Mouse (Mus musculus): ENCODE results near the gene Aasdh. TPM values are rescaled to one million over a fixed set of nuclear protein-coding genes. Genes with fewer than 3 reads are reported as not detected.

Aasdh gene
- polyA plus RNA-seq, 1 experiment, result 9.8 TPM

DNA sequence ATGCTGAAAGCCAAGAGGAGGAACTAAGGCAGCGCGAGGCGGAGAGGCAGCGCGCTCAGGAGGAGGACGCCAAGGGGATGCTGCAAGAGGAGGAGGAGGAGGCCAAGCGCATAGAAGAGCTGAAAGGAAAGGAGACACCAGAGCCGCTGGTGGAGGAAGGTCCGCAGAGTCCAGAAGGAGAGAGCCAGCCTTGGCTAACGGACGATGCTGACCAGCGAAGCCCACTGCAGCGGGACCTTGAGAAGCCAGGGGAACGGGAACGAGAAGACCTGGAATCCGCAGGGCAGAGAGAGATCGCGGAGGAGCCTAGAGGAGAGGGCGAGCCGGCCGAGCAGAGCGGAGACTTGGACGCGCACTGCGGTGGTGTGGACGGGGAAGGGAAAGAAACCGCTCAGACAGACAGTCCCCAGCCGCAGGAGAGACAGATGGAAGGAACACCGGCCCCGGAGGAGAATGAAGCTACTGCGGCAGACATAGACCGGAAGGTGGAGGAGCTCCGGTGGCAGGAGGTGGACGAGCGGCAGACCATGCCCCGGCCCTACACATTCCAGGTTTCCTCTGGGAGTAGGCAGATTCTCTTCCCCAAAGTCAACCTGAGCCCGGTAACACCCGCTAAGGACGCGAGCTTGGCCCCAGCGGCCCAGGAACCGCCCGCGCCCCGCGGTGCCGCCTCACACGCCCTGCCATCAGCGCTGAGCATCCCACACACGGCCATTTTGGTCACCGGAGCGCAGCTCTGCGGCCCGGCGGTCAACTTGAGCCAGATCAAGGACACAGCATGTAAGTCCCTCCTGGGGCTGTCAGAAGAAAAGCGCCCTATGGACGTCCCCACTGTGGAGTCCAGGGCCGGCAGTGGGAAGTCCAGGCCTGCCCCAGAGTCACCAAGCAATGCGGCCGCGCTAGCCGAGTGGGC, 48.0 kb downstream of the Aasdh start:
- no peak for DNase-seq (ENCODE audit: low read depth in 1 of 2, low spot score in 2 of 2)
- Histone ChIP-seq H3K27me3 (ENCODE audit: control insufficient read depth, insufficient read depth, low read length) (peaks cover 11% of the 10 kb centered on the region), H3K36me3 (ENCODE audit: control insufficient read depth, insufficient read depth, low read length) (no peaks in the 10 kb centered on the region), H3K4me1 (ENCODE audit: control insufficient read depth, insufficient read depth, insufficient read length) (no peaks in the 10 kb centered on the region; the same call in 1 of the 2 replicates), H3K27ac (ENCODE audit: insufficient read depth, low read length) (no peak overlapping the region), H3K4me3 (ENCODE audit: extremely low read depth, insufficient read depth, insufficient read length) (no peak overlapping the region; the same call in 1 of the 2 replicates)
- no peak for TF ChIP-seq POLR2A (IDR thresholded peaks at IDR 0.05; ENCODE audit: low read depth, low read length)
- TF ChIP-seq CTCF (IDR thresholded peaks at IDR 0.05; ENCODE audit: extremely low read depth, insufficient read depth, insufficient read length, insufficient replicate concordance), result no peak
- WGBS, result 58% methylated on average over 62 of the region's 62 CpGs

DNA sequence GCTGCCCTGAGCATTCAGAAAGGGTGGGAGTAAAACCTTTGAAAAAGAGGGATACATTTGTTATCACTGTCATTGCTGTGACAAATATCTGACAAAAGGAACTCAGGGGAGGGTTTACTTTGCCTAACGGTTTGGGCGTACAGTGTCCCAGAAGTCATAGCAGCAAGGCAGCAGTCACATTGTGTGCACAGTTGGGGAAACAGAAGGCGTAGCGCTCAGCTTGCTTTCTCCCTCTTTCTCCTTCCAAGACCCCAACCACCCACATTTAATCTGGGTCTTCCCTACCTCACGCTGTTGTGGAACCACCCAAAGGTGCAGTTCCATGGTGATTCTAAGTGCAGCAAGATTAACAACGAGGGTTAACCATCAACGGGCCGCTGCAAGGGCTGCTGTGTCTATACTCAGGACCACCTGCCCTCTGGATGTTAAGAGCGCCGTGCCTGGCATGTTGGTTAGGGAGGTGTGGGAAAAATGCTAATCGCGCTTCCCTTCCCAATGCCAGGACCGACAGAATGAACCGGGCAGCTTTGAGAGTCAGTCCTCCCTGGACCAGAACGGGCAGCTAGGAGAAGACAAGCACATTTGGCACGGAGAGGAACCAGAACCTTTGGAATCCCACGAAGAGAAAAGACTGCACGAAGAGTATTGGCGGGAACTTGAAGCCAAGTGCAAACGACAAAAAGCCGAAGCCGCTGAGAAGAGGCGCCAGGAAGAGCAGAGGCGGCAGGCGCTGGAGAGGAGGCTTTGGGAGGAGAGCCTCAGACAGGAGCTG, 49.3 kb downstream of the Aasdh start:
- WGBS, result 57% methylated on average over 25 of the region's 25 CpGs
- Histone ChIP-seq H3K4me3 (ENCODE audit: extremely low read depth, insufficient read depth, insufficient read length) (no peak overlapping the region), H3K36me3 (ENCODE audit: control insufficient read depth, insufficient read depth, low read length) (no peaks in the 10 kb centered on the region), H3K27me3 (ENCODE audit: control insufficient read depth, insufficient read depth, low read length) (peaks cover 11% of the 10 kb centered on the region), H3K4me1 (ENCODE audit: control insufficient read depth, insufficient read depth, insufficient read length) (peaks cover 2% of the 10 kb centered on the region), H3K27ac (ENCODE audit: insufficient read depth, low read length) (no peak overlapping the region)
- DNase-seq (ENCODE audit: low read depth in 1 of 2, low spot score in 2 of 2), result no peak
- TF ChIP-seq CTCF (IDR thresholded peaks at IDR 0.05; ENCODE audit: extremely low read depth, insufficient read depth, insufficient read length, insufficient replicate concordance) (no peak), POLR2A (IDR thresholded peaks at IDR 0.05; ENCODE audit: low read depth, low read length) (no peak)

DNA sequence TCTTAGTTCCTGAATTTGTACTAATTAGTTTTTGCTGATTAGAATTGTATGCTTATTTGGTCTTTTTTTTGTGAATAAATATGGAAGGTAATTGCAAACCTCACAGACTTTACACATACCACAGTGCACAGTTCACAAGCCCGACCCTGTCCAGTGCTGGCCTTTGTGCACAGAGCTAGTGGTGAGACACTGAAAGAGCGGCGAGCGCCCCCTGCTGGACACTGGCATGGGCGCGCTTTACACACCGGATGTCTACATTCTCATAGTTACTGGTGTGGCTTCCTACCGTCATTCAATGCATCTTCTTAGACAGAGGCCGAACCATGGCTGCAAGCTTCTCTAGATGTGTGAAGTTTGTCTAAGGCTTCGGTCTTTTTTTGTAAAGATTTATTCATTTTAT, 51.8 kb downstream of the Aasdh start:
- DNase-seq (ENCODE audit: low read depth in 1 of 2, low spot score in 2 of 2), result peak in 1 of 2 experiments; percentile 55
- Histone ChIP-seq H3K36me3 (ENCODE audit: control insufficient read depth, insufficient read depth, low read length) (no peaks in the 10 kb centered on the region), H3K27ac (ENCODE audit: insufficient read depth, low read length) (no peak overlapping the region), H3K27me3 (ENCODE audit: control insufficient read depth, insufficient read depth, low read length) (peaks cover 11% of the 10 kb centered on the region), H3K4me1 (ENCODE audit: control insufficient read depth, insufficient read depth, insufficient read length) (peaks cover 3% of the 10 kb centered on the region), H3K4me3 (ENCODE audit: extremely low read depth, insufficient read depth, insufficient read length) (no peak overlapping the region)
- TF ChIP-seq POLR2A (IDR thresholded peaks at IDR 0.05; ENCODE audit: low read depth, low read length) (no peak), CTCF (IDR thresholded peaks at IDR 0.05; ENCODE audit: extremely low read depth, insufficient read depth, insufficient read length, insufficient replicate concordance) (peak; percentile 88)
- WGBS, result 9% methylated on average over 10 of the region's 10 CpGs

- 66% methylated on average over 4 of the region's 4 CpGs for WGBS
- no peaks in the 10 kb centered on the region for H3K27me3 ChIP-seq (ENCODE audit: control insufficient read depth, insufficient read depth, low read length)
- peaks cover 3% of the 10 kb centered on the region; the same call in 1 of the 2 replicates for H3K4me1 ChIP-seq (ENCODE audit: control insufficient read depth, insufficient read depth, insufficient read length)
- no peaks in the 10 kb centered on the region for H3K36me3 ChIP-seq (ENCODE audit: control insufficient read depth, insufficient read depth, low read length)
- TF ChIP-seq POLR2A (IDR thresholded peaks at IDR 0.05; ENCODE audit: low read depth, low read length) (no peak), CTCF (IDR thresholded peaks at IDR 0.05; ENCODE audit: extremely low read depth, insufficient read depth, insufficient read length, insufficient replicate concordance) (no peak)
- H3K4me3 ChIP-seq (ENCODE audit: extremely low read depth, insufficient read depth, insufficient read length), result no peak overlapping the region
- no peak overlapping the region for H3K27ac ChIP-seq (ENCODE audit: insufficient read depth, low read length)
- DNase-seq (ENCODE audit: low read depth in 1 of 2, low spot score in 2 of 2), result no peak
These were observed 54.0 kb downstream of the Aasdh start for GRCm38 (mm10) chr5:76851316-76851715.

- no peaks in the 10 kb centered on the region for H3K36me3 ChIP-seq (ENCODE audit: control insufficient read depth, insufficient read depth, low read length)
- H3K27me3 ChIP-seq (ENCODE audit: control insufficient read depth, insufficient read depth, low read length), result no peaks in the 10 kb centered on the region
- no peak overlapping the region for H3K4me3 ChIP-seq (ENCODE audit: extremely low read depth, insufficient read depth, insufficient read length)
- H3K27ac ChIP-seq (ENCODE audit: insufficient read depth, low read length), result no peak overlapping the region
- 93% methylated on average over 6 of the region's 6 CpGs for WGBS
- TF ChIP-seq POLR2A (IDR thresholded peaks at IDR 0.05; ENCODE audit: low read depth, low read length) (no peak), CTCF (IDR thresholded peaks at IDR 0.05; ENCODE audit: extremely low read depth, insufficient read depth, insufficient read length, insufficient replicate concordance) (no peak)
- peaks cover 3% of the 10 kb centered on the region; the same call in 1 of the 2 replicates for H3K4me1 ChIP-seq (ENCODE audit: control insufficient read depth, insufficient read depth, insufficient read length)
- DNase-seq (ENCODE audit: low read depth in 1 of 2, low spot score in 2 of 2), result no peak
These were observed 58.2 kb downstream of the Aasdh start for GRCm38 (mm10) chr5:76847106-76847505.

DNA sequence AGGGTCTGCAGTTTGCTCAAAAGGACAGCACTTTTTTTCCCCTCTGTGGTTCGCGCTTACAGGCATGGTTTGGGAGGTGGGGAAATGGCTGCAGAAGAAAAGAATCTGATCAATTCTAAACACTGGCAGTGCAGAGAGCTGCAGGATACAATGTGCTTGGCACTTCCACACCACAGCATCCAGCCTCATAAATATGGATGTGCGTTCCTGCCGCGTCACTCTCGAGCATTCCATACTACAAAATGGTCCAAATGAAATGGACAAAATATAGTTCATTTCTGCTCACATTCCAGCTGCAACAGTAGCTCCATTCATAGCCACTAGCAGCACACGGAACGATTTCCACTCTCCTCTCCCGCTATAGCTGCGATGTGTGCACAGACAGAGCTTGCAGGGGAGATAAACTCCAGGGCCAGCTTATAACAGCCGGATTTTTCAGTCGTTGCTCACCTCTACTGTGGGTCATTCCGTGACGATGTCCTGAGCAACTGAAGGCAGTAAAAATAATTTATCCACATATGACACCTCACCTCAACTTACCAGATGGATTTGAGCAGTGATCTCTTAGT, 60.6 kb downstream of the Aasdh start:
- 95% methylated on average over 14 of the region's 14 CpGs for WGBS
- DNase-seq (ENCODE audit: low read depth in 1 of 2, low spot score in 2 of 2), result no peak
- H3K36me3 ChIP-seq (ENCODE audit: control insufficient read depth, insufficient read depth, low read length), result no peaks in the 10 kb centered on the region
- H3K27me3 ChIP-seq (ENCODE audit: control insufficient read depth, insufficient read depth, low read length), result no peaks in the 10 kb centered on the region
- TF ChIP-seq CTCF (IDR thresholded peaks at IDR 0.05; ENCODE audit: extremely low read depth, insufficient read depth, insufficient read length, insufficient replicate concordance) (no peak), POLR2A (IDR thresholded peaks at IDR 0.05; ENCODE audit: low read depth, low read length) (no peak)
- H3K27ac ChIP-seq (ENCODE audit: insufficient read depth, low read length), result no peak overlapping the region
- H3K4me1 ChIP-seq (ENCODE audit: control insufficient read depth, insufficient read depth, insufficient read length), result no peaks in the 10 kb centered on the region
- H3K4me3 ChIP-seq (ENCODE audit: extremely low read depth, insufficient read depth, insufficient read length), result no peak overlapping the region
